Mouse (Mus musculus) ES-Bruce4 (cell line): Measurements from ENCODE around the gene Kcnk7. TPM values are rescaled to one million over a fixed set of nuclear protein-coding genes. Genes with fewer than 3 reads are reported as not detected.

Experiments
- H3K27ac ChIP-seq: 2 replicates; pipeline ENCODE4 v1.5.1; 2012; ENCODE audit warnings: low read length, inconsistent platforms; ENCODE audit not compliant: insufficient read depth
- H3K27me3 ChIP-seq: 2 replicates; pipeline ENCODE4 v1.6.1; 2012; ENCODE audit warnings: mild to moderate bottlenecking, low read length, inconsistent platforms; ENCODE audit not compliant: control insufficient read depth, poor library complexity, insufficient read depth, severe bottlenecking
- H3K36me3 ChIP-seq: 2 replicates; pipeline ENCODE4 v1.6.1; 2012; ENCODE audit warnings: inconsistent platforms, mild to moderate bottlenecking, low read length, moderate library complexity; ENCODE audit not compliant: control insufficient read depth, poor library complexity, insufficient read depth, severe bottlenecking
- H3K4me1 ChIP-seq: one replicate; pipeline ENCODE4 v1.8.1; 2011; ENCODE audit warnings: low read length; ENCODE audit not compliant: control insufficient read depth, insufficient read depth
- H3K4me3 ChIP-seq: 2 replicates; pipeline ENCODE4 v1.5.1; 2011; ENCODE audit warnings: low read depth, mild to moderate bottlenecking, low read length
- H3K9ac ChIP-seq: 2 replicates; pipeline ENCODE4 v1.6.1; 2012; ENCODE audit warnings: low read depth, mild to moderate bottlenecking, inconsistent platforms; ENCODE audit not compliant: poor library complexity, severe bottlenecking
- H3K9me3 ChIP-seq: replicated peaks from 2 replicates; pipeline ENCODE4 v1.6.1; 2012; ENCODE audit warnings: mild to moderate bottlenecking, low read length, inconsistent platforms; ENCODE audit not compliant: control insufficient read depth, poor library complexity, insufficient read depth, severe bottlenecking
- CTCF ChIP-seq: IDR thresholded peaks from one replicate; pipeline ENCODE4 v1.8.1; 2011; ENCODE audit warnings: low read depth, low read length
- EP300 ChIP-seq: IDR thresholded peaks from 2 replicates; pipeline ENCODE4 v1.6.1; 2011; ENCODE audit warnings: low read depth, low read length; ENCODE audit not compliant: insufficient read depth
- POLR2A ChIP-seq: IDR thresholded peaks from one replicate; pipeline ENCODE4 v1.8.1; 2011; ENCODE audit warnings: low read length; ENCODE audit not compliant: insufficient read depth
- polyA plus RNA-seq: library from polyadenylated mRNA; stranded (reverse); fragments of >200 nt; gene quantifications from 2 replicates; pipeline ENCODE4 v1.2.4, GENCODE M21; 2011; ENCODE audit warnings: low read depth; ENCODE audit not compliant: missing spikeins, insufficient read depth, insufficient read length

The Kcnk7 gene
- polyA plus RNA-seq, 1 experiment: not detected

GRCm38 (mm10) chr19:5688200-5689087 lies 15.7 kb upstream of the Kcnk7 start, which contains the start of the genes Map3k11 and Pcnx3:
Gene Map3k11, plus strand, starts transcription at chr19:5688742.
Gene Pcnx3, minus strand, starts transcription at chr19:5688908.
- H3K36me3 ChIP-seq: peaks cover 5% of the 10 kb centered on the region; the same call in 1 of the 2 replicates
- TF ChIP-seq EP300: 0 out of 2 replicates have a peak, but pooled peaks have one; percentile 14
- no peak for TF ChIP-seq POLR2A
- TF ChIP-seq CTCF: no peak
- H3K4me3 ChIP-seq: peak within 1 kb of the TSS; percentile 81
- H3K27ac ChIP-seq: peak within 1 kb of the TSS; percentile 80
- H3K9me3 ChIP-seq: no peaks in the 10 kb centered on the region
- no peaks in the 10 kb centered on the region for H3K4me1 ChIP-seq
- H3K27me3 ChIP-seq: no peaks in the 10 kb centered on the region
- H3K9ac ChIP-seq: peak within 1 kb of the TSS; percentile 56

DNA sequence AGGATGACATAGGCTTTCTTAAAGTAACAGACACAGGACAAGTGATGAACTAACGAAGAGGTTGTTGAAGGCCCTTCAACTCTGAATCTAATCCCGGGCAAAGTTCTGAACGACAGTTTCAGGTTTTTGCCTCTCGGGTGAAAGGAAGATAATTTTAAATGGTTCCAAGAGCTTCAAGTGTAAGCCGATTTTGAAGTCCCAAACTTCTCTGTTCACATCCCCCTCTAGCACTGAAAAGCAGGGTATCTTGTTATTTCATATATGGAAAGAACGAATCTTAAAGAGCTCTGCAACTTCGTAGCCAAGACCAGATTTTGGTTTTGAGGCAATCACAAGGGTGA lies 15.1 kb upstream of the Kcnk7 start:
- Histone ChIP-seq H3K4me1 (no peaks in the 10 kb centered on the region), H3K36me3 (peaks cover 5% of the 10 kb centered on the region; the same call in 1 of the 2 replicates)

GRCm38 (mm10) chr19:5689565-5690342 lies 14.4 kb upstream of the Kcnk7 start:
- Histone ChIP-seq H3K4me3 (peak overlapping the region; percentile 81), H3K36me3 (peaks cover 5% of the 10 kb centered on the region; the same call in 1 of the 2 replicates), H3K4me1 (no peaks in the 10 kb centered on the region), H3K27me3 (no peaks in the 10 kb centered on the region), H3K9me3 (no peaks in the 10 kb centered on the region), H3K27ac (peak overlapping the region; percentile 80), H3K9ac (peak overlapping the region; percentile 56)
- TF ChIP-seq CTCF (no peak), POLR2A (no peak), EP300 (no peak)

More for the DNA sequence above, 15.1 kb upstream of the Kcnk7 start:
- H3K9ac ChIP-seq: peak overlapping the region; percentile 56
- H3K27me3 ChIP-seq: no peaks in the 10 kb centered on the region
- H3K27ac ChIP-seq: peak overlapping the region; percentile 80
- no peaks in the 10 kb centered on the region for H3K9me3 ChIP-seq
- TF ChIP-seq EP300: no peak
- no peak for TF ChIP-seq POLR2A
- no peak for TF ChIP-seq CTCF
- peak overlapping the region; percentile 81 for H3K4me3 ChIP-seq

GRCm38 (mm10) chr19:5690343-5690735 lies 13.8 kb upstream of the Kcnk7 start:
- H3K9ac ChIP-seq: peak overlapping the region; percentile 56
- no peak overlapping the region for H3K27ac ChIP-seq
- no peaks in the 10 kb centered on the region for H3K9me3 ChIP-seq
- peaks cover 2% of the 10 kb centered on the region for H3K4me1 ChIP-seq
- peaks cover 2% of the 10 kb centered on the region; the same call in 1 of the 2 replicates for H3K36me3 ChIP-seq
- no peaks in the 10 kb centered on the region for H3K27me3 ChIP-seq
- TF ChIP-seq POLR2A (no peak), CTCF (no peak), EP300 (no peak)
- peak overlapping the region; percentile 81 for H3K4me3 ChIP-seq

GRCm38 (mm10) chr19:5691601-5692000 lies 12.6 kb upstream of the Kcnk7 start:
- TF ChIP-seq CTCF: no peak
- H3K27ac ChIP-seq: no peak overlapping the region
- H3K36me3 ChIP-seq: no peaks in the 10 kb centered on the region
- no peak overlapping the region for H3K9ac ChIP-seq
- no peaks in the 10 kb centered on the region for H3K9me3 ChIP-seq
- no peak overlapping the region for H3K4me3 ChIP-seq
- H3K4me1 ChIP-seq: peaks cover 2% of the 10 kb centered on the region
- H3K27me3 ChIP-seq: no peaks in the 10 kb centered on the region
